Mouse (Mus musculus): Measurements from ENCODE around the gene Tbc1d24. TPM values are rescaled to one million over a fixed set of nuclear protein-coding genes. Genes with fewer than 3 reads are reported as not detected.

Tbc1d24 gene
- polyA plus RNA-seq, 1 experiment from 2014 or later: 4.3 TPM

- Histone ChIP-seq H3K4me3 (ENCODE audit: control insufficient read depth in 1 of 2, insufficient read depth in 1 of 2, low read depth in 1 of 2, low read length in 2 of 2) (no peak overlapping the region), H3K4me2 (ENCODE audit: low read length) (peak overlapping the region; percentile 97), H3K36me3 (ENCODE audit: control insufficient read depth, insufficient read depth, low read length) (no peaks in the 10 kb centered on the region), H3K27me3 (ENCODE audit: control insufficient read depth, insufficient read depth, low read length) (peaks cover 22% of the 10 kb centered on the region), H3K4me1 (ENCODE audit: control insufficient read depth in 2 of 2, insufficient read depth in 2 of 2, low read length in 2 of 2) (peaks cover 40 to 68% of the 10 kb centered on the region in 2 experiments), H3K9ac (ENCODE audit: low read length) (no peak overlapping the region; the same call in 1 of the 2 replicates), H3K27ac (replicated peaks in 1 of 2; ENCODE audit: control insufficient read depth in 1 of 2, insufficient read depth in 1 of 2, low read depth in 2 of 2, low read length in 2 of 2) (no peak overlapping the region), H3K9me3 (ENCODE audit: control insufficient read depth, low read length) (no peaks in the 10 kb centered on the region)
- 45% methylated on average over 3 of the region's 3 CpGs for WGBS
- ATAC-seq (ENCODE audit: insufficient number of reproducible peaks, insufficient read depth, low FRiP score, low read depth): no peak
Measured at GRCm38 (mm10) chr17:24203611-24204534, 1.5 kb downstream of the Tbc1d24 start.

GRCm38 (mm10) chr17:24203068-24203467 is 2.3 kb downstream of the Tbc1d24 start:
- ATAC-seq (ENCODE audit: insufficient number of reproducible peaks, insufficient read depth, low FRiP score, low read depth): no peak
- WGBS: 26% methylated on average over 4 of the region's 4 CpGs
- Histone ChIP-seq H3K27me3 (ENCODE audit: control insufficient read depth, insufficient read depth, low read length) (peaks cover 20% of the 10 kb centered on the region), H3K36me3 (ENCODE audit: control insufficient read depth, insufficient read depth, low read length) (no peaks in the 10 kb centered on the region), H3K27ac (replicated peaks in 1 of 2; ENCODE audit: control insufficient read depth in 1 of 2, insufficient read depth in 1 of 2, low read depth in 2 of 2, low read length in 2 of 2) (no peak overlapping the region), H3K9ac (ENCODE audit: low read length) (no peak overlapping the region; the same call in 1 of the 2 replicates), H3K4me3 (ENCODE audit: control insufficient read depth in 1 of 2, insufficient read depth in 1 of 2, low read depth in 1 of 2, low read length in 2 of 2) (no peak overlapping the region), H3K4me1 (ENCODE audit: control insufficient read depth in 2 of 2, insufficient read depth in 2 of 2, low read length in 2 of 2) (peaks cover 31 to 60% of the 10 kb centered on the region in 2 experiments), H3K4me2 (ENCODE audit: low read length) (peak overlapping the region; percentile 97), H3K9me3 (ENCODE audit: control insufficient read depth, low read length) (no peaks in the 10 kb centered on the region)

- H3K4me3 ChIP-seq (ENCODE audit: control insufficient read depth in 1 of 2, insufficient read depth in 1 of 2, low read depth in 1 of 2, low read length in 2 of 2): no peak overlapping the region
- no peaks in the 10 kb centered on the region for H3K9me3 ChIP-seq (ENCODE audit: control insufficient read depth, low read length)
- H3K4me1 ChIP-seq (ENCODE audit: control insufficient read depth in 2 of 2, insufficient read depth in 2 of 2, low read length in 2 of 2): peaks cover 38 to 57% of the 10 kb centered on the region in 2 experiments
- 69% methylated on average over 4 of the region's 4 CpGs for WGBS
- H3K27ac ChIP-seq (replicated peaks in 1 of 2; ENCODE audit: control insufficient read depth in 1 of 2, insufficient read depth in 1 of 2, low read depth in 2 of 2, low read length in 2 of 2): no peak overlapping the region
- H3K36me3 ChIP-seq (ENCODE audit: control insufficient read depth, insufficient read depth, low read length): no peaks in the 10 kb centered on the region
- peaks cover 3% of the 10 kb centered on the region for H3K27me3 ChIP-seq (ENCODE audit: control insufficient read depth, insufficient read depth, low read length)
- no peak for ATAC-seq (ENCODE audit: insufficient number of reproducible peaks, insufficient read depth, low FRiP score, low read depth)
- no peak overlapping the region for H3K9ac ChIP-seq (ENCODE audit: low read length)
- H3K4me2 ChIP-seq (ENCODE audit: low read length): no peak overlapping the region
Measured at GRCm38 (mm10) chr17:24201092-24201491, 4.3 kb downstream of the Tbc1d24 start.

GRCm38 (mm10) chr17:24199741-24200140 is 5.6 kb downstream of the Tbc1d24 start:
- no peaks in the 10 kb centered on the region for H3K27me3 ChIP-seq (ENCODE audit: control insufficient read depth, insufficient read depth, low read length)
- no peaks in the 10 kb centered on the region for H3K36me3 ChIP-seq (ENCODE audit: control insufficient read depth, insufficient read depth, low read length)
- H3K4me2 ChIP-seq (ENCODE audit: low read length): no peak overlapping the region
- WGBS: 33% methylated on average over 4 of the region's 4 CpGs
- H3K9me3 ChIP-seq (ENCODE audit: control insufficient read depth, low read length): no peaks in the 10 kb centered on the region
- H3K9ac ChIP-seq (ENCODE audit: low read length): no peak overlapping the region
- H3K4me3 ChIP-seq (ENCODE audit: control insufficient read depth in 1 of 2, insufficient read depth in 1 of 2, low read depth in 1 of 2, low read length in 2 of 2): no peak overlapping the region
- no peak overlapping the region for H3K27ac ChIP-seq (replicated peaks in 1 of 2; ENCODE audit: control insufficient read depth in 1 of 2, insufficient read depth in 1 of 2, low read depth in 2 of 2, low read length in 2 of 2)
- peaks cover 31 to 54% of the 10 kb centered on the region in 2 experiments for H3K4me1 ChIP-seq (ENCODE audit: control insufficient read depth in 2 of 2, insufficient read depth in 2 of 2, low read length in 2 of 2)
- no peak for ATAC-seq (ENCODE audit: insufficient number of reproducible peaks, insufficient read depth, low FRiP score, low read depth)

- no peak overlapping the region for H3K9ac ChIP-seq (ENCODE audit: low read length)
- no peak for ATAC-seq (ENCODE audit: insufficient number of reproducible peaks, insufficient read depth, low FRiP score, low read depth)
- peaks cover 30 to 49% of the 10 kb centered on the region in 2 experiments for H3K4me1 ChIP-seq (ENCODE audit: control insufficient read depth in 2 of 2, insufficient read depth in 2 of 2, low read length in 2 of 2)
- H3K36me3 ChIP-seq (ENCODE audit: control insufficient read depth, insufficient read depth, low read length): no peaks in the 10 kb centered on the region
- H3K27me3 ChIP-seq (ENCODE audit: control insufficient read depth, insufficient read depth, low read length): no peaks in the 10 kb centered on the region
- no peaks in the 10 kb centered on the region for H3K9me3 ChIP-seq (ENCODE audit: control insufficient read depth, low read length)
- 80% methylated on average over 4 of the region's 4 CpGs for WGBS
- H3K4me2 ChIP-seq (ENCODE audit: low read length): no peak overlapping the region
- H3K4me3 ChIP-seq (ENCODE audit: control insufficient read depth in 1 of 2, insufficient read depth in 1 of 2, low read depth in 1 of 2, low read length in 2 of 2): no peak overlapping the region
- H3K27ac ChIP-seq (replicated peaks in 1 of 2; ENCODE audit: control insufficient read depth in 1 of 2, insufficient read depth in 1 of 2, low read depth in 2 of 2, low read length in 2 of 2): no peak overlapping the region
Measured at GRCm38 (mm10) chr17:24199252-24199651, 6.1 kb downstream of the Tbc1d24 start.

- H3K9ac ChIP-seq (ENCODE audit: low read length): no peak overlapping the region
Measured at GRCm38 (mm10) chr17:24197032-24197824, 8.1 kb downstream of the Tbc1d24 start.

GRCm38 (mm10) chr17:24195349-24195748 is 10.0 kb downstream of the Tbc1d24 start:
- no peak overlapping the region for H3K27ac ChIP-seq (replicated peaks in 1 of 2; ENCODE audit: control insufficient read depth in 1 of 2, insufficient read depth in 1 of 2, low read depth in 2 of 2, low read length in 2 of 2)
- peaks cover 41 to 55% of the 10 kb centered on the region in 2 experiments for H3K4me1 ChIP-seq (ENCODE audit: control insufficient read depth in 2 of 2, insufficient read depth in 2 of 2, low read length in 2 of 2)
- no peak overlapping the region for H3K4me2 ChIP-seq (ENCODE audit: low read length)
- no peak for ATAC-seq (ENCODE audit: insufficient number of reproducible peaks, insufficient read depth, low FRiP score, low read depth)
- H3K27me3 ChIP-seq (ENCODE audit: control insufficient read depth, insufficient read depth, low read length): no peaks in the 10 kb centered on the region
- H3K36me3 ChIP-seq (ENCODE audit: control insufficient read depth, insufficient read depth, low read length): no peaks in the 10 kb centered on the region
- 81% methylated on average over 2 of the region's 2 CpGs for WGBS
- H3K4me3 ChIP-seq (ENCODE audit: control insufficient read depth in 1 of 2, insufficient read depth in 1 of 2, low read depth in 1 of 2, low read length in 2 of 2): no peak overlapping the region
- no peak overlapping the region for H3K9ac ChIP-seq (ENCODE audit: low read length)
- no peaks in the 10 kb centered on the region for H3K9me3 ChIP-seq (ENCODE audit: control insufficient read depth, low read length)

More at GRCm38 (mm10) chr17:24197032-24197824, 8.1 kb downstream of the Tbc1d24 start:
- H3K36me3 ChIP-seq (ENCODE audit: control insufficient read depth, insufficient read depth, low read length): no peaks in the 10 kb centered on the region
- no peak for ATAC-seq (ENCODE audit: insufficient number of reproducible peaks, insufficient read depth, low FRiP score, low read depth)
- H3K27me3 ChIP-seq (ENCODE audit: control insufficient read depth, insufficient read depth, low read length): no peaks in the 10 kb centered on the region
- H3K4me1 ChIP-seq (ENCODE audit: control insufficient read depth in 2 of 2, insufficient read depth in 2 of 2, low read length in 2 of 2): peaks cover 37 to 46% of the 10 kb centered on the region in 2 experiments
- no peak overlapping the region for H3K27ac ChIP-seq (replicated peaks in 1 of 2; ENCODE audit: control insufficient read depth in 1 of 2, insufficient read depth in 1 of 2, low read depth in 2 of 2, low read length in 2 of 2)
- no peak overlapping the region for H3K4me3 ChIP-seq (ENCODE audit: control insufficient read depth in 1 of 2, insufficient read depth in 1 of 2, low read depth in 1 of 2, low read length in 2 of 2)
- 32% methylated on average over 15 of the region's 15 CpGs for WGBS
- no peaks in the 10 kb centered on the region for H3K9me3 ChIP-seq (ENCODE audit: control insufficient read depth, low read length)
- H3K4me2 ChIP-seq (ENCODE audit: low read length): 0 out of 2 replicates have a peak overlapping the region, but pooled peaks have one; percentile 2

Measured in heart, embryonic 14.5 days (tissue).